Mouse (Mus musculus) thymus, postnatal 25 days (tissue): ENCODE data around the gene Olfr982.

ENCODE experiments used
- DNase-seq: peaks from one replicate; pipeline ENCODE4 v3.0.0; 2022

The Olfr982 gene

GRCm38 (mm10) chr9:40073529-40073928, at the start of gene Olfr982:
Gene Olfr982 (plus strand): TSS chr9:40073829.
- no peak for DNase-seq

- no peak for DNase-seq
These were observed 23.5 kb upstream of the Olfr982 start for GRCm38 (mm10) chr9:40050138-40050537.

DNA sequence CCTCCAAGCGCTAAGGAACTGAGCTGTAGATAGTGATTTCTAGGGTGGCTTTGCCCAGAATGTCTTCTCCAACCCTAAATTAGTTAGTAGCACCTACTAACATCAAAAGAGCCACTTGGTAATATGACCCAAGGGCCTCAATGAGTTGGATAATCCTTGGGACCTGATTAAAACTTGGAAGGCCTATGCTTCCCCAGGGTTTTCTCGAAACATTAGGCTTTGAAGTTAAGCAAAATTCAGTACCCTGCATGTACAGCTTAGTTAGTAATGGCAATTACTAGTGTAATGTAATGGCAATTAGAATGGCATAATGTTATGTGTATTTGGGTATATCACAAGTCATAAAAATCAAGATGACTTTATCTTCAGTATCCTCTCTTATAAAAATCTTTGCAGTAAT, 19.9 kb downstream of the Olfr982 start, which contains the start of gene Olfr983:
Gene Olfr983 (minus strand): TSS at position 101 of the 400 bp plus-strand sequence.
- no peak for DNase-seq

DNA sequence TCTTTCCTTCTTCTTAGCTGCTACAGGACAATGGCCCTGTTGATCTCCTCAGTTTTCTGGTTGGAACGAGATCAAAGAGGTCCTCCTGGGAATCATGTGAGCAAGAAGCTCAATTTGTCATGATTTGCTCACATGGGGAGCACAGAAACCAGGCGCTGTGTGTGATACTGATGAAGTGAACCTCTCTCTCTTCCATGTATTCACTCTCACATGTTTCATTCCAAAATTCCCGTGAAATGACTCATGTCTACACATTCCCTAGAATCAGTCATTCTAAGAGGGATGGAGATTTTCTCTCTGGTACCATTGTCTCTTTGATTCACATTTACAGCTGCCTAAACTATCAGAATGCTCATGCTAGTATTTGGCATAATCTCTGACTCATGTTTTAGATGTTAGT, 21.1 kb downstream of the Olfr982 start:
- DNase-seq, result no peak

- DNase-seq, result no peak
These were observed 40.5 kb downstream of the Olfr982 start, which contains the start of gene Olfr984 for GRCm38 (mm10) chr9:40114106-40114505. Gene Olfr984 (minus strand): TSS chr9:40114206.

DNA sequence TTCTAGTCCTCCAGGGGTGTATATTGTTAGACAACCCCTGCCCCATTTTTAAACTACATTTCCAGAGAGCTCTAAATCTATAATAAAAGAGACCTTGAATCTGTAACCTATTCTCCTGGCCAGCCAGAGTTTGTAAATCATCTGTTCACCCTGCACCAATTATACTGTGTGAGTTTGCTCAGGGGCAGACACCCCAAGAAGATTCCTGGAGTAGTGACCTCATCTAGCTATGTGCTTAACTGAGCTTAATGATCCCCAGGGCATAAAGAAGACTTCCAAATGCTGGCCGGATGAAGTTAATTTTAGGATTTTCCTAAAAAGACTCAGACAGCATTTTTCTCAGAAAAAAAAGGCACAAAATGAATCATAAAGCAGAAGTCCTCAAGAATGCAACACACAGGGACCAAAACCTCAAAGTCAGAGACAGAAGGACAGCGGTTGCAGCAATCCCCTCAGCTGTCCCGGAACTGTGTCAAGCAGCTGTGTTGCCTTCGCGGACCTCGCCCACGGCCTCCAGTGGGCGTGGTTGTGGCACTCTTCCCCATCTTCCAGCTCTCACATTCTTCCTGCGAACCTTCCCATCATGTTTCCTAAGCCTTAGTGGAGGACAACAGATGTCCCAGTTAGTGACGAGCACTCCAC, 43.1 kb downstream of the Olfr982 start:
- no peak for DNase-seq

DNA sequence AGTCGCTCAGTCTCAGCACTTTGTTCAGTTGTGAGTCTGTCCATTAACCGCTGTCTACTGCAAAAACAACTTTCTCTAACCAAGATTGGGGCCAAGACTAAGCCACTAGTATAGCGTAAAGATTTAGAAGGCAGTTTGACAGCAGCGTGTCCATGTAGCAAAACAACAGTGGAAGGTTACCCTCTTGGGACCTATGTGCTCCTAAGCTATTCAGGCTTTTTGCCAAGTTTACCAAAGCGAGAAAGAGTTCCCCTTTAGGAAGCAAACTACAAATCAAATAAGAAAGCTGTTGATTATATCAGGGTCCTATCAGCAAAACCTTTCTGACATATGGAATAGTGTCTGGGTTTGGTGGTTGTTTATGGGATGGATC, 43.6 kb downstream of the Olfr982 start:
- no peak for DNase-seq
